Mouse (Mus musculus): ENCODE data around the gene Hist1h2bp.

DNA sequence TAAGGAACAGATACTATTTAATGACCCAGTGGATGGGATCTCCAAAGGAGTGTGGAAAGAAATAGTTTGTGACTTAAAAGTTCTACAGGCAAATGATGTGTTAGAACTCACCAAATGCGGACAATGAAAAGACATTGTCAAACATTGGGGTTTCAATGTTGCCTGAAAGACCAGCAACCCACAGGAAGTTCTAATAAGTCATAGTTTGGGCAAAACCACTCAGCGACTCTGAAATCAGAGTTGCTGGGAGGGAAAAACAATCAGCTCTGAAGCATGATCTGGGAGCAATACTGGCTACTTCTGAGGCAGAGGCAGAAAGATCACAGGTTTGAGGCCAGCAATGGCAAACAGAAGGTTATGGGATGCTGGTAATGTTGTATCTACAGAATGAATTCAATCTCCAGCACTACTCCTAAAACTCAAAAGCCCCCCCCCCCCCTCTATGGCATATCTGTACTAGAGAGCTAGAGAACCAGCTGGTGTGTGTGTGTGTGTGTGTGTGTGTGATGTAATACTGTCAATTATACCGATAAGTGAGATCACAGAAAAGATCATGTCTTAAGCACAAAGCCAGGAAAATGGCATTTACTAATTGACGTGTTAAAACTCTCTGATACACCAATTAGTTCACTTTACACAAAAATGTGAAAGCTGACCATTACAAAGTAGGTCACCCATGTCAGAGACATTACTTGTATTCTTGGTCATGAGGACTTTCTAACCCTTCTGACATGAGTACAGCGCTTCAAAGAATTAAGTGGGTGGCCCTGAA lies 37.7 kb upstream of the Hist1h2bp start:
- TF ChIP-seq CTCF (conservative IDR thresholded peaks at IDR 0.05 in 1 of 2, IDR thresholded peaks at IDR 0.05 in 1 of 2; ENCODE audit: low read depth in 2 of 2, low read length in 2 of 2) (no peak), EP300 (IDR thresholded peaks at IDR 0.05; ENCODE audit: low read length) (no peak)

All from CH12.LX (cell line).